22 mouse cellular contexts compared by ENCODE assay signal in genomic region chr14:77771626-77772025, GRCm38 (mm10).
A peak's percentile ranks its signal among the peaks of the same experiment; 100 is the strongest.
DNase-seq lines count a peak whose midpoint lies in the region; ATAC-seq and TF ChIP-seq lines count a peak whose summit lies in the region.
"Had no signal": no experiment of that assay in that cellular context is flagged by ENCODE, and none has a peak within 500 bp of the region (broad histone marks: within the 10 kb centered on the region; RNA-seq: fewer than 3 reads in every experiment).

No protein-coding gene starts in this region.

- no peak overlapping the region for H3K4me2 ChIP-seq in heart, embryonic 12.5 days
- H3K4me2 ChIP-seq in lung, postnatal 0 days (replicated peaks; ENCODE audit: low read depth, low read length): no peak overlapping the region
- H3K4me2 ChIP-seq: embryonic facial prominence, embryonic 13.5 days; forebrain, embryonic 13.5 days; forebrain, embryonic 15.5 days had no signal

- no peak overlapping the region for H3K4me3 ChIP-seq in heart, embryonic 12.5 days
- no peak overlapping the region for H3K4me3 ChIP-seq in lung, postnatal 0 days (ENCODE audit: low read depth, low read length)
- H3K4me3 ChIP-seq: embryonic facial prominence, embryonic 13.5 days; forebrain, embryonic 13.5 days; forebrain, embryonic 15.5 days had no signal

- TF ChIP-seq POLR2A in brain, embryonic 14.5 days (IDR thresholded peaks at IDR 0.05; ENCODE audit: borderline replicate concordance, extremely low read depth, insufficient read depth, insufficient read length, poor library complexity, severe bottlenecking): no peak

- H3K9me3 ChIP-seq in heart, embryonic 12.5 days (replicated peaks): no peaks in the 10 kb centered on the region
- H3K9me3 ChIP-seq in lung, postnatal 0 days (ENCODE audit: low read length): no peaks in the 10 kb centered on the region
- H3K9me3 ChIP-seq: embryonic facial prominence, embryonic 13.5 days; forebrain, embryonic 13.5 days; forebrain, embryonic 15.5 days had no signal

- no peak overlapping the region for H3K9ac ChIP-seq in heart, embryonic 12.5 days
- no peak overlapping the region for H3K9ac ChIP-seq in lung, postnatal 0 days (replicated peaks; ENCODE audit: low read depth)
- H3K9ac ChIP-seq: embryonic facial prominence, embryonic 13.5 days; forebrain, embryonic 13.5 days; forebrain, embryonic 15.5 days; forebrain, postnatal 0 days had no signal

- peak; percentile 76 for DNase-seq in heart, adult 11 months
- peak; percentile 64 for DNase-seq in lung, postnatal 10 days
- DNase-seq in lung, postnatal 0 days (ENCODE audit: low spot score): no peak
- DNase-seq in lung, postnatal 4 days: peak; percentile 13 to 31
- DNase-seq in lung, postnatal 36 days: no peak
- peak; percentile 17 for DNase-seq in brain, embryonic 14.5 days (ENCODE audit: low read depth)
- DNase-seq in neural tube, embryonic 10.5 days (ENCODE audit: extremely low spot score, low spot score): no peak
- DNase-seq: adrenal gland, adult 8-10 months; adrenal gland, postnatal 14 days; adrenal gland, postnatal 36 days; cerebellum, adult 11 months; cerebellum, adult 18-20 months; cerebellum, adult 9-10 months; cerebellum, postnatal 10 days; cerebellum, postnatal 25 days; forebrain, postnatal 0 days had no signal

- no peaks in the 10 kb centered on the region for H3K36me3 ChIP-seq in heart, embryonic 12.5 days
- no peaks in the 10 kb centered on the region for H3K36me3 ChIP-seq in lung, postnatal 0 days (ENCODE audit: insufficient read depth, low read length)
- H3K36me3 ChIP-seq: embryonic facial prominence, embryonic 13.5 days; forebrain, embryonic 15.5 days had no signal

- no peak for ATAC-seq in heart, embryonic 12.5 days (ENCODE audit: insufficient number of reproducible peaks, low FRiP score)
- no peak for ATAC-seq in lung, postnatal 0 days
- ATAC-seq: activated CD4-positive, CD25-positive, alpha-beta regulatory T cell, adult 4 months; forebrain, embryonic 13.5 days; forebrain, embryonic 15.5 days; forebrain, postnatal 0 days; Patski had no signal

- no peak overlapping the region for H3K27ac ChIP-seq in heart, embryonic 12.5 days (ENCODE audit: poor library complexity, severe bottlenecking)
- no peak overlapping the region for H3K27ac ChIP-seq in lung, postnatal 0 days (ENCODE audit: low read length)
- H3K27ac ChIP-seq: embryonic facial prominence, embryonic 13.5 days; forebrain, embryonic 13.5 days; forebrain, embryonic 15.5 days had no signal

- no peaks in the 10 kb centered on the region for H3K27me3 ChIP-seq in heart, embryonic 12.5 days (replicated peaks)
- H3K27me3 ChIP-seq in lung, postnatal 0 days (replicated peaks; ENCODE audit: insufficient read depth, low read length): 0 out of 2 replicates have a peak, but pooled peaks cover 5% of the 10 kb centered on the region
- H3K27me3 ChIP-seq: embryonic facial prominence, embryonic 13.5 days; forebrain, embryonic 13.5 days; forebrain, embryonic 15.5 days had no signal

- TF ChIP-seq EP300 in lung, postnatal 0 days (IDR thresholded peaks at IDR 0.05): no peak

- 0 out of 2 replicates have a peak, but pooled peaks cover 7% of the 10 kb centered on the region for H3K4me1 ChIP-seq in heart, embryonic 12.5 days (replicated peaks)
- no peaks in the 10 kb centered on the region for H3K4me1 ChIP-seq in lung, postnatal 0 days (ENCODE audit: insufficient read depth, low read depth, low read length)
- H3K4me1 ChIP-seq: embryonic facial prominence, embryonic 13.5 days; forebrain, embryonic 13.5 days; forebrain, embryonic 15.5 days had no signal

- no peak for TF ChIP-seq CTCF in lung, postnatal 0 days (IDR thresholded peaks at IDR 0.05)
- TF ChIP-seq CTCF in brain, embryonic 14.5 days (IDR thresholded peaks at IDR 0.05; ENCODE audit: borderline replicate concordance, extremely low read depth, insufficient read depth, insufficient read length): no peak

- WGBS in heart, embryonic 12.5 days: 69% methylated on average over 2 of the region's 2 CpGs
- WGBS in lung, postnatal 0 days: 65% methylated on average over 2 of the region's 2 CpGs

Comparison
In these comparisons a context has a peak if more than half of its experiments do, and no peak if none do; other contexts are left out.
1. DNase-seq: peak in heart, adult 11 months (single experiment), lung, postnatal 10 days (single experiment), lung, postnatal 4 days (2 of 2) and brain, embryonic 14.5 days (single experiment); none in lung, postnatal 0 days (single experiment), lung, postnatal 36 days (single experiment) and neural tube, embryonic 10.5 days (single experiment).